Mouse (Mus musculus) fibroblast of lung, adult 2 months (primary cell): ENCODE results near the gene Sidt1.

Source experiments
- DNase-seq: peaks from one replicate; pipeline ENCODE4 v3.0.0-alpha.2; 2011; ENCODE audit warnings: low read depth

Gene Sidt1

GRCm38 (mm10) chr16:44249985-44250384 is 83.0 kb downstream of the Sidt1 start:
- DNase-seq: no peak

- no peak for DNase-seq
Measured at GRCm38 (mm10) chr16:44243323-44243722, 89.7 kb downstream of the Sidt1 start.

DNA sequence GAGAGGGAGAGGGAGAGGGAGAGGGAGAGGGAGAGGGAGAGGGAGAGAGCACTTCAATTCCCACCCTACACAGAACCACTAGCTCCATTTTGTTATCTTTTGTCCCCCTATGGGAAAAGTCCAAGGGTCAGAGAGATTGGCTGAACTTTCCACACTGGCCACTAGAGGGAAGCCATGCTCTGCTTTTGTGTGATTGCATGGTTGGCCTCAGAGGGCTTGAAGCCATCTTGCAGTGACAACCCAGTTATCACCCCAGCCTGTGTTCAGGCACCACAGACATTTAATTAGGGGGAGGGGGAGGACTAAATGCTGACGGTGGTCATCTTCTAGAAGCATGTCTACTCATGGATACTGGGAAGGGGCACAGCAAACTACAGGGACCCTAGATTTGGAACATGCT is 90.4 kb downstream of the Sidt1 start:
- no peak for DNase-seq

- DNase-seq: no peak
Measured at GRCm38 (mm10) chr16:44240406-44240805, 92.6 kb downstream of the Sidt1 start.

GRCm38 (mm10) chr16:44238835-44239263 is 94.1 kb downstream of the Sidt1 start:
- no peak for DNase-seq

- no peak for DNase-seq
Measured at GRCm38 (mm10) chr16:44237836-44238235, 95.2 kb downstream of the Sidt1 start.

DNA sequence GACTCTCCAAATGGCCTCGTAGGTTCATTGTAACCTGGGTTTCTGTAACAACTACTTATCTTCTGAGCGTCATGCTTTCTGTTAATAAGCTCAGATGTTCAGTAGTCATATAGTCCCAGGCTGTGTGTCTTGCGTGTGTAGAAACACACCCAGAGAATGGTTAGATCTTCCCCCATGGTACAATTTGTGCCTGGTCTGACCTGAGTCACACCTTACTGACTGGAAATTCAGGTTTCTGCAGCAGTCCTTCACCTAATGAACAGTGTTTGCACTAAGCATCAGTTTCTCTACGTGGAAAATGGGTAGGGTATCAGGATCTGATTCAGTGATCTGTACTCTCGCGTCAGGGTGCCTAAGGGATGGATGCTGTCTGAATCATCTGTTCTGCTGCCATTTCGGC is 100.0 kb downstream of the Sidt1 start:
- no peak for DNase-seq

GRCm38 (mm10) chr16:44226706-44227291 is 106.2 kb downstream of the Sidt1 start:
- DNase-seq: no peak

DNA sequence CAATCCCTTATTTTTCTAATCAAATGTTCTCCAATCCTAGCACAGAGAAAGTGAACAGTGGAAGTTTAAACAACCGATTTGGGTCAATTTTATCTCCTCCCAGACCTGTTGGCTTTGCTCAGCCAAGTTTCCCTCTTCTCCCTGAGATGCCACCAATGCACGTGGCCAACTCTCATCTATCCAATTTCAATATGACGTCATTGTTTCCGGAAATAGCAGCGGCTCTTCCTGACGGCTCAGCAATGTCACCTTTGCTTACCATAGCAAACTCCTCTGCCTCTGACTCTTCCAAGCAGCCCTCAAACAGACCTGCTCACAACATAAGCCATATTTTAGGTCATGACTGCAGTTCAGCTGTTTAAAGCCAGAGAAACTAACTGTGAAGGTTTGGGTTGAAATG is 111.5 kb downstream of the Sidt1 start:
- no peak for DNase-seq

DNA sequence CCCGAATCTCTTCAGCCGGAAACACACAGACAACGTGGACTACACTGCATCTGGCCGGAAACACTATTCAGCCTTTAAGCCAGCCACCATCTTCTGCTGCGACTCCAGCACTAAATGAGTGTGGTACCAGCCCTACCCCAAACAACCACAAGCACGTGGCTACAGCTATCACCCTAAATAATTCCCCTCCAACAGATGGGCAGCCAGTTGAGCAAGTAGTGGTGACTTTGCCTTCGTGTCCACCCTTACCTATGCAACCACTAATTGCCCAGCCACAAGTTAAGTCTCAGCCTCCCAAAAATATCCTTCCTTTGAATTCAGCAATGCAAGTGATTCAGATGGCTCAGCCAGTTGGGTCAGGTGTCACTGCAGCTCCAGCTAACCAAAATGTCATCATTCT is 116.6 kb downstream of the Sidt1 start:
- DNase-seq: no peak

DNA sequence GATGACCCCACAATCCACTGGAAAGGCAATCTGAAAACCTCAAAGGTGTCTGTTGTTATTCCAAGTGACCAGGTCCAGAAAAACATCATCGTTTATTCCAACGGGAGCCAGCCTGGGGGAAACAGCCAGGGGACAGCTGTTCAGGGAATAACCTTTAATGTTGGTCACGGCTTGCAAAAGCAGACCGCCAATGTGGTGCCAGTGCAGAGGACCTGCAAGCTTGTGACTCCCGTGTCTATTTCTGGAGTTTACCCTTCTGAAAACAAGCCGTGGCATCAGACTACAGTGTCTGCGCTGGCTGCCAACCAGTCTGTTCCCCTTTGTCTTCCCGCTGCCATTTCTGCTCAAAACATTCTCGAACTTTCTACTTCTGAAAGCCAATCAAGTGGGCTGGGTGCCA is 117.5 kb downstream of the Sidt1 start:
- DNase-seq: no peak

GRCm38 (mm10) chr16:44212703-44213102 is 120.3 kb downstream of the Sidt1 start:
- no peak for DNase-seq

GRCm38 (mm10) chr16:44211054-44211414 is 122.0 kb downstream of the Sidt1 start:
- no peak for DNase-seq

GRCm38 (mm10) chr16:44210156-44211053 is 122.6 kb downstream of the Sidt1 start:
- no peak for DNase-seq

GRCm38 (mm10) chr16:44205973-44206372 is 127.0 kb downstream of the Sidt1 start:
- DNase-seq: no peak

- no peak for DNase-seq
Measured at GRCm38 (mm10) chr16:44204331-44204730, 128.7 kb downstream of the Sidt1 start.

DNA sequence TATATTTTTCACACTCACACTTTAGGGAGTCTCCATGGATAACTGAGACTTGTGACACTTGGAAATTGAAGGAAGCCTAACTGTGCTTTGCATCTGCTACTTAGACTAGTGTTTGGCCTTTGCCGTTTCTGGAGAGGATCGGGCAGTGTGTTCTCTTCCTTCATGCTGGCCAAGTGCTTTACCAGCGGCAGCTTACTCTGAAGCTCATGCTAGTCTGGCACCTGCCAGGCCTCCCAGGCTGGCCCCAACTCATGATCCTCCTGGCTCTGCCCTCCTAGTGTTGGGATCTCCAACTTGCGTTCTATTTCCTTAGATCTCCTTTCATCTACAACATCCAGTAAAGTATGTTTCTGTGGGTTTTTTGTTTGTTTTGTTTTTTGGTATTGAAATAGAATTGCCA is 132.8 kb downstream of the Sidt1 start:
- DNase-seq: no peak

- DNase-seq: no peak
Measured at GRCm38 (mm10) chr16:44199066-44199703, 133.8 kb downstream of the Sidt1 start.

- no peak for DNase-seq
Measured at GRCm38 (mm10) chr16:44190968-44191367, 142.0 kb downstream of the Sidt1 start.
